Mouse (Mus musculus): ENCODE results near the gene Col17a1.

DNA sequence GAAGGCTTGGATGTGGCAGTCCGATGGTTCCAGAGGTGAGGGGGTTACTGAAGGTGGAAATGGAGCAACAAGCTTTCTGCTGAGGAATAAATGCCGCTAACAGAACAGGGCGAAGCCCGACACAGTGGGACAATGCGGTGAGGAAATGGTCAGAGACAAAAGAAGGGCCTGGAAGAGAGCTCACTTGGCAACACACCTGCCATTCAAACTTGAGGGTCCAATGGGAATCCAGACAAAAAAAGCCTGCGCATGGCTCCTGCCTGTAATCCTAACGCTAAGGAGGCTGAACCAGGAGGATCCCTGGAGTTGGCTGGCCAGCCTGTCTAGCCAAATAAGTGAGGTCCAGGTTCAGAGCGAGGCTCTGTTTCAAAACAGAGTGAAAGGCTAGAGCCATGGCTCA, 4.5 kb upstream of the Col17a1 start:
- TF ChIP-seq ZC3H11A (IDR thresholded peaks at IDR 0.05; ENCODE audit: low read depth, low read length), result no peak
- TF ChIP-seq ZKSCAN1 (IDR thresholded peaks at IDR 0.05; ENCODE audit: low read depth, low read length), result no peak
- TF ChIP-seq CTCF (IDR thresholded peaks at IDR 0.05 in 2 of 3, conservative IDR thresholded peaks at IDR 0.05 in 1 of 3; ENCODE audit: control insufficient read depth in 1 of 3, insufficient read depth in 1 of 3, low read depth in 2 of 3, low read length in 3 of 3, poor library complexity in 1 of 3, severe bottlenecking in 1 of 3), result no peak
- TF ChIP-seq KAT2A (conservative IDR thresholded peaks at IDR 0.05; ENCODE audit: low read depth, low read length), result no peak
- TF ChIP-seq JUND (IDR thresholded peaks at IDR 0.05; ENCODE audit: low read depth, low read length), result no peak
- TF ChIP-seq ZMIZ1 (IDR thresholded peaks at IDR 0.05; ENCODE audit: low read depth, low read length), result no peak
- TF ChIP-seq POLR2AphosphoS2 (IDR thresholded peaks at IDR 0.05; ENCODE audit: low read length), result no peak
- no peak for TF ChIP-seq POLR2A (IDR thresholded peaks at IDR 0.05; ENCODE audit: control insufficient read depth in 1 of 2, insufficient read depth in 1 of 2, low read depth in 1 of 2, low read length in 2 of 2, poor library complexity in 1 of 2)
- TF ChIP-seq EP300 (IDR thresholded peaks at IDR 0.05; ENCODE audit: low read depth in 1 of 2, low read length in 2 of 2), result no peak
- TF ChIP-seq RAD21 (IDR thresholded peaks at IDR 0.05; ENCODE audit: low read depth, low read length), result no peak
- no peak for TF ChIP-seq GATA1 (IDR thresholded peaks at IDR 0.05; ENCODE audit: low read depth, low read length)

All from MEL (cell line).